Mouse (Mus musculus): ENCODE measurements around the gene Pigh.

DNA sequence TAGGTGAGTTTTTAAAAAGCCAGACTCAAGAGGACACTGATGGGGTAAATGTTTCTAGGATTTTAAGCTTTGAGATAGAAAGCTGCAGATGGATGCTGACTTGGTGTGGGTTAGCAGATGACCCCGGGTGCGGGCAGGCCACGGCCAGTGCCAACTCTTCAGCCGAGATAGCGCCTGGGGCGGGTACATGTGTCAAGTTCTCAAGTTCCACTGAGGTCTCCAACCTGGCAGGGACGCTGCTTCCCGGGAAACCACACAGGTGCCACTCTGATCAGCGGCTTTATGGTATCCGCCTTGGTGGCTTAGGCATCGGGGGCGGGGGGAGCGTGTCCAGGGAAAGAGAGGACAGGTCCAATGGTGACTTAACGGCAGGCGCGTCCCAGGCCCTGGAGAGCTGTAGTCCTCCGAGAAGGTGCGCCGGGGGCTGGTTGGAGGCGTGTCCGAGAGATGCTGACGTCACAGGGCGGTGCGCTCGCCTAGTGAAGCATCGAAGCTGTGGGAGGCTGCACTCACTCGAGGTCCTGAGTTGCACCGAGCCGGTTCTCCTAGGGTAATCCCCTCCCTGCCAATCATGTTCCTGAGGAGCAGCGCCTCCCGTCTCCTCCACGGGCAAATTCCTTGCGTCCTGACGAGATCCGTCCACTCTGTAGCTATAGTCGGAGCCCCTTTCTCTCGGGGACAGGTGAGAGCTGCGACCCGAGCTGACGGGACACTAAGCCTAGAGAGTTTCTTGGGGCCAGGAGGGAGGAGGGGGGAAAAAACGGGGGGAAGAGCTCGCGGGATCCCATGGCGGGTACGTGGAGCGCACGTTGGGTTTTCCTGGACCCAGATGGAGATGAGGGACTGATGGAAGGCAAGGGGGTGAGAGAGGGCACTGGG lies 41.1 kb upstream of the Pigh start, which contains the start of gene Arg2:
- no peak for TF ChIP-seq CTCF (IDR thresholded peaks at IDR 0.05; ENCODE audit: low read depth, low read length)
- no peak for TF ChIP-seq POLR2A (IDR thresholded peaks at IDR 0.05; ENCODE audit: insufficient read depth, low read length)
- TF ChIP-seq EP300 (IDR thresholded peaks at IDR 0.05; ENCODE audit: insufficient read depth, low read depth, low read length), result no peak
